Mouse (Mus musculus) cerebellum, adult 8-10 months (tissue): ENCODE data around the gene Smpd2.
A peak's percentile ranks its signal among the peaks of the same experiment; 100 is the strongest.

Experiments
- DNase-seq: peaks from one replicate; pipeline ENCODE4 v3.0.0; 2022

The Smpd2 gene

GRCm38 (mm10) chr10:41486506-41487170 is 3.5 kb downstream of the Smpd2 start:
- DNase-seq = no peak

GRCm38 (mm10) chr10:41485778-41486177 is 4.4 kb downstream of the Smpd2 start:
- no peak for DNase-seq

- DNase-seq = no peak
Measured at GRCm38 (mm10) chr10:41482446-41482845, 7.7 kb downstream of the Smpd2 start.

GRCm38 (mm10) chr10:41480938-41481880 is 9.0 kb downstream of the Smpd2 start:
- no peak for DNase-seq

- DNase-seq = no peak
Measured at GRCm38 (mm10) chr10:41479961-41480360, 10.2 kb downstream of the Smpd2 start.

GRCm38 (mm10) chr10:41477278-41478181 is 12.6 kb downstream of the Smpd2 start:
- no peak for DNase-seq

GRCm38 (mm10) chr10:41477018-41477277 is 13.2 kb downstream of the Smpd2 start:
- no peak for DNase-seq

- DNase-seq = no peak
Measured at GRCm38 (mm10) chr10:41476171-41477017, 13.8 kb downstream of the Smpd2 start, which contains the start of gene Mical1. Gene Mical1 (plus strand): TSS chr10:41476314.

- DNase-seq = no peak
Measured at GRCm38 (mm10) chr10:41474981-41475391, 15.2 kb downstream of the Smpd2 start.

- no peak for DNase-seq
Measured at GRCm38 (mm10) chr10:41473782-41474468, 16.2 kb downstream of the Smpd2 start.

- DNase-seq = no peak
Measured at GRCm38 (mm10) chr10:41472962-41473481, 17.1 kb downstream of the Smpd2 start.

- DNase-seq = no peak
Measured at GRCm38 (mm10) chr10:41472534-41472933, 17.6 kb downstream of the Smpd2 start.

- no peak for DNase-seq
Measured at GRCm38 (mm10) chr10:41470693-41471092, 19.5 kb downstream of the Smpd2 start.

GRCm38 (mm10) chr10:41467325-41467724 is 22.8 kb downstream of the Smpd2 start:
- DNase-seq = no peak

- DNase-seq = no peak
Measured at GRCm38 (mm10) chr10:41464401-41464955, 25.7 kb downstream of the Smpd2 start.

- DNase-seq = no peak
Measured at GRCm38 (mm10) chr10:41461057-41461722, 29.0 kb downstream of the Smpd2 start.

GRCm38 (mm10) chr10:41460501-41460900 is 29.7 kb downstream of the Smpd2 start:
- no peak for DNase-seq

- DNase-seq = no peak
Measured at GRCm38 (mm10) chr10:41459990-41460389, 30.2 kb downstream of the Smpd2 start.

GRCm38 (mm10) chr10:41452791-41453190 is 37.4 kb downstream of the Smpd2 start:
- no peak for DNase-seq

GRCm38 (mm10) chr10:41451656-41452055 is 38.5 kb downstream of the Smpd2 start:
- DNase-seq = peak; percentile 16
